Mouse (Mus musculus) hematopoietic stem cell, adult 5-6 weeks (primary cell): Measurements from ENCODE around the gene Hoxc4. TPM values are rescaled to one million over a fixed set of nuclear protein-coding genes. Genes with fewer than 3 reads are reported as not detected.

Experiments
- ATAC-seq, 2 experiments: fragments of 125-278 bp in 1 of 2; replicated peaks in 1 of 2; 2 replicates each; pipeline ENCODE4 v1.8.0; 2016 to 2017; ENCODE audit warnings: inconsistent platforms in 2 of 2, mild to moderate bottlenecking in 2 of 2, moderate number of reproducible peaks in 2 of 2, low read depth in 1 of 2, moderate TSS enrichment in 1 of 2; ENCODE audit not compliant: low FRiP score in 2 of 2, poor library complexity in 2 of 2, severe bottlenecking in 2 of 2, insufficient read depth in 1 of 2, low TSS enrichment in 1 of 2
- total RNA-seq: library from RNA; stranded (forward); fragments of 172-1452, 232-1000 nt; gene quantifications from 2 replicates; pipeline ENCODE4 v1.2.3, GENCODE M21; 2017

Gene Hoxc4
- total RNA-seq, 1 experiment from 2014 or later = 0.69 TPM

GRCm38 (mm10) chr15:103059393-103059992, 40.8 kb downstream of the Hoxc4 start:
- ATAC-seq = no peak

DNA sequence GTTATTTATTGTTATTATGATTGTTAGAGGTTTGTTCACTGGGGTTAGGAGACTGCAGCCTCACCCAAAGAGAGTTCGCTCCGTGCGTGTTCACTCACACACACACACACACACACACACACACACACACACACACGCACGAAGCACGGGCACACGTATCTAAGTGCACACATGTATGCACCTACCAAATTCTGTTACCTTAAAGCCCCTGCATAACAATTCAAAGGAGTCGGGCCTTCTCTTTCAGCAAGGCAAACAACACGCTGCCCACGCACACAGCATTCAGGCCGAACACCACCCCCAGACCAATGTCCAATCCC, 41.2 kb downstream of the Hoxc4 start:
- no peak for ATAC-seq

GRCm38 (mm10) chr15:103060341-103061130, 41.8 kb downstream of the Hoxc4 start:
- ATAC-seq = peak; percentile 4 to 43; a peak in 1 of 4 replicates

DNA sequence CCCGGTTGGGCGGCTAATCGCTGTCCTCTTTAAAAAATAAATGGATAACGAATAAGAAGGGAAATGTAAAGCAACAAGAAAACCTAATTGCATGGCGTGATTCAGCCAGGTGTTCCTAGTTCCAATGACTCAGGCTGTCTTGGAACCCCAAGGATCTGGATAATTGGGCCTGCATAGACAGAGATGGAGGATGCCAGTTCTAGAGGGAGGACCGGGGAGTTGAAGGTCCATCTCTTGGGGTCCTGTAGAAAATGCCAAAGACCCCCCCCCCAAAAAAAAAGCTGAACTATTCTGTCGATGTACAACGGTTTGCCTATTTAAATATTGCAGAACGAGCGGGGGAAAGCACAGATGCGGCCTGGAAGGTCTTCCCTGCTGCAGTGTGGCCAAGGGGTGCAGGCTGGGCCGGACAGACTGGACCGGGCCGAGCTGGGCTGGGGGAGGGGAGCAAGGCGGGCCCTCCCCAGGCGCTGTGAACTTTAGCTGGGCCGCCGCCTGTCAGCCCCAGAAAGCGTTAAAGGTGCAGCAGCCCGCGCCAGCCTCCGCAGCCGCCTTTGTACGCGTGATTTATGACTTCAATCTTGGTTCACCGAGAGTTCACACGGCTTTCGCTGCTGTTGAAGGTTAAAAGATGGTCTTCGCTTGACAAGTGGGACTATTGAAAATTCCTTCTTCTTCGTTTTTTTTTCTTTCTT, 42.5 kb downstream of the Hoxc4 start:
- 0 out of 4 replicates have a peak, but pooled peaks of 1 of the 2 experiments have one; percentile 12 for ATAC-seq

DNA sequence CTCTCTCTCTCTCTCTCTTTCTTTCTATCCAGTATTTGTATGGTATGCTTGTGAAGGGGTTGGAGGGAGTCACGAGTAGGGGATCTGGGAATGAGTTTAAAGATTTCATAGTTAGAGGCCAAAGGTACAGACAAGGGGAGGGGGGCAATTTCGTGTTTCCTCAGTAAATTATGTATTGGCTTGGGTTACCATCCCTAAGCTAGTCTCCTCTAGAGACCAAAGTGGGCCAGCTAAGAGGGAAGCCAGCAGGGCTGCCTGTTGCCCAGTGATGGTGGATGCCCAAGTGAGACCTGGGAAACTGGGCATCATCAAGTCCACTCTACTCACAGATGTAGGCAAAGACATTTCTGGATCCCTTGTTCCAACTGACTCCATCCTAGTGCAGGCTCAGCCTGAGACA, 43.3 kb downstream of the Hoxc4 start:
- no peak for ATAC-seq

- no peak for ATAC-seq
Measured at GRCm38 (mm10) chr15:103065642-103066041, 46.9 kb downstream of the Hoxc4 start.

GRCm38 (mm10) chr15:103067701-103068100, 49.0 kb downstream of the Hoxc4 start:
- no peak for ATAC-seq

DNA sequence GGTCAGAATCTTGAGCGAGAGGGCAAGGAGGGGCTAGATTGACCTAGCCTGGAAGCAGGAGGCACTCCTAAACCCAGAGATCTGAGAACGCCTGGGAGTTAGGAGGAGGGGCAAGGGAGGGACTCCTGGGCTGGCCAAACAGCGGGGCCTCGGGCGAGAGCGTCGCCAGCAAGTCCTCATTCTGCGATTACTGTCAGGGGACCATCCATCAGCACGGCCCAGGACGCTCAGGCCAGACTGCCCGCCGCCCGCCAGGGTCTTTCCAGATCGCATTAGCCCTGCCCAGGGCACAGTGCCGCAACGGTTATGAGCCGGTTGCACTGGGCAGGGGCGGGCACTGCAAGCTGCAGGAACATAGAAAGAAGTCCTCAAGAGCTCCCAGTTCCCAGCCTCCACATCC, 50.4 kb downstream of the Hoxc4 start:
- ATAC-seq = peak in 1 of 2 experiments; percentile 21; a peak in 1 of 4 replicates

- ATAC-seq = no peak
Measured at GRCm38 (mm10) chr15:103071266-103071665, 52.5 kb downstream of the Hoxc4 start.

DNA sequence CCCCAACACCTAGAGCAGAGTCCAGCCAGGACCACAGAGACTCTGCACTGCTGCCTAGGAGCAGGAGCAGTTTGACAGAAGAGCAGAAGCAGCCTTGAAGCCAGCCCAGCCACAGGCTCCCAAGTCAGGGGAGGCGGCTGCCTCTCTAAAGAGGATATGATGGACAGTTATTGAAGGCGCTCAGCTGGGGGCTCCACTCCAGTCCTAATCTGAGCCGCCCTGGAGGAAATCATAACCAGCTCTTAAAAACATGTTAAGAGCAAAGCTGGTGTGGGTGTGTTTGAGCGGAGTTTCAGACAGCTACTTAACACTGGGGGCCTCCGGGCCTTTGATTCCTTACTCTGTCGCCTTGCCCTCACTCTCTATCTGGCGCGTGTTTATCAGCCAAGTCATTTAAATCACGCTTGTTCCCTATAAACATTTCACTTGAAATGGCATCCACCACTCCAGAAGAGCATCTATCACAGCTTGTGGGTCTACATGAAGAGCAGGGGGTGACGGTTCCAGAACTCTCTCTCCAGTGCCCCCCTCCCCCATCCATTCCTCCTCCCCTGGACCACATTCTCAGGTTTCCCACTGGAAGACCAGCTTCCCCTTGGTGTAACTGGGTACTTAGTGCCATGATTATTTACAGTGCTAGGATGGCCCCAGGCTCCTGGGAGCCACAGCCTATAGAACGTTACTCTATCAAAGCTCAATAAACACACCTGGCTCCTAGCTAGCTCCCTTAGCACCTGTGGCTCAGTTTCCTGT, 56.1 kb downstream of the Hoxc4 start:
- ATAC-seq = no peak

DNA sequence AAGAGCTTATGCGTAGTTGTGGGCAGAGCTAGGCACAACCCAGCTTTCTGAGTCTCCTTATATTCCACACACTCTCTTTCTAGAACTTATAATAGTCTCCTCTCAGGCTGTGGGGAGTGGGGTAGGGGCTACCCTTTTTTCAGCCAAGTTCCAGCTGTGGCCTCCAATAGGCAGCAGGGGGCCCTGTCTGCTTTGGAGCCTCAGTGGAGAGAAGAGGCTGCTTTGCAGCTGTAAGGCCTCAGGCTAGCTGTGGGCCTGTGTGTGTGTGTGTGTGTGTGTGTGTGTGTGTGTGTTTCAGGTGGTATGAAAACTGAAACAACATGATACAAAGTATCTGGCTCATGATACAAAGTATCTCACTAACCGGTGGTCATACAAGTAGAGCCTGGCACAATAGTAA, 58.9 kb downstream of the Hoxc4 start:
- ATAC-seq = no peak

- no peak for ATAC-seq
Measured at GRCm38 (mm10) chr15:103082622-103083021, 63.9 kb downstream of the Hoxc4 start.

GRCm38 (mm10) chr15:103083598-103083997, 64.9 kb downstream of the Hoxc4 start:
- no peak for ATAC-seq

DNA sequence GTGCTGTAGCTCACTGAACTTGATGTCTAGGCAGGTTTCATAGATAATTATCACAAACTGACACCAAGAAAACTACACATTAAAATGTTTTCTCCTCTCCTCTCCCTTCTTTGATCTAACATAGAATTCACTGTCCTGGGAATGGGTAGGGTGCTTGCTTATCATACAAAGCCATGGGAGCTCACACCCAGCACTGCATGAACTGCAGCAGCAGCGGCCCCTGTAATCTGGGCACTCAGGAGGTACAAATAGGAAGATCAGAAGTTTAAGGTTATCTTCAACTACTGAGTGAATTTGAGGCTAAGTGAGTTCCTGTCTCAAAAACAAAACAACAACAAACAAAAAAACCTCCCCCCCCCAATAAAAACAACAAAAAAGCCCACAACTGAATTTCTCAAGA, 66.2 kb downstream of the Hoxc4 start:
- ATAC-seq = no peak

GRCm38 (mm10) chr15:103085831-103086671, 67.3 kb downstream of the Hoxc4 start:
- ATAC-seq = no peak
